Mouse (Mus musculus): Measurements from ENCODE around the gene Rnf41.

DNA sequence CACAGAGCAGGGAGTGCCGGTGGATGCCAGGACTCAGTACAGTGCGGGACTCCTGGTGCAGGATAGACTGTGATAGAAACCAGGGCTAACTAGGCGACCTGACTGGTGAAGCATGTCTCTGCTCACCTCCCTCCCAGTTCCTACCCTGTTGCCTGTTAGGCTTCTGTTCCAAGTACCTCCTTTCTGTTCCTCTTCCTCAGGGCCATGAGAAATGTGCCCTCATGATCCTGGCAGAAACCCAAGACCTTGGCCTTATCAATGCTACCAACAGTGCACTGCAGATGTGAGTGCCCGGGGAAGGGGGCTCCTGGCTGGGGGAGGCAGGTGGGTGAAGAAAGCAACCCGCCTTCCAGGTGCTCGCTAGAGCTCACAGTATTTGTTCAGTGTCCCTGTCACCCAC, 21.9 kb upstream of the Rnf41 start:
- TF ChIP-seq CTCF (conservative IDR thresholded peaks at IDR 0.05; ENCODE audit: low read length) (no peak), POU5F1 (IDR thresholded peaks at IDR 0.05; ENCODE audit: borderline replicate concordance, low read length) (no peak)

Measured in E14TG2a.4 (cell line).